Mouse (Mus musculus) activated CD4-positive, CD25-positive, alpha-beta regulatory T cell, adult 4 months (primary cell): Measurements from ENCODE around the gene Olfr734. TPM values are rescaled to one million over a fixed set of nuclear protein-coding genes. Genes with fewer than 3 reads are reported as not detected.

ENCODE experiments used
- ATAC-seq: one replicate; pipeline ENCODE4 v1.8.0; 2017
- polyA plus RNA-seq, 2 experiments: library from polyadenylated mRNA; unstranded; fragments of 100-300 nt; shearing (Covaris generic); gene quantifications; one replicate each; pipeline ENCODE4 v1.2.1; 2017

The Olfr734 gene
- polyA plus RNA-seq = not detected

DNA sequence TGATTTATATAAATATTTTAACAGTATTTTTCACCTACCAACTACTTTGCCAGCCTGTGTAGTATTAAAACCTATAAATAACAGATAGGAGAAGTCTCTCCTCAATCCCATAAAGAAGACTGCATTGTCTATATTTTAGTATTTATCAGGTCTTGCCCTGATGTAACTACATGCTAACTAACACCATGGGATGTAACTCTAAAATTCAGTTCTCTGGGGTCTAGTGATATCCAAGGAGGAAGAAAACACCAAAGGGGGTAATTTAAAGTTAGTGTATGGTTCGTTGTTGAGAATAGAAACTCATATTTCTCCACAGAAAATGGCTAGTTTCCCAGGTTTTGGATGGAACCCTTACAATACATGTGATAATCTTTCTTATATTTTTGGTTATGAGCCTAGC lies at the start of gene Olfr734:
Gene Olfr734 (minus strand): TSS at position 101 of the 400 bp plus-strand sequence.
- ATAC-seq = no peak

DNA sequence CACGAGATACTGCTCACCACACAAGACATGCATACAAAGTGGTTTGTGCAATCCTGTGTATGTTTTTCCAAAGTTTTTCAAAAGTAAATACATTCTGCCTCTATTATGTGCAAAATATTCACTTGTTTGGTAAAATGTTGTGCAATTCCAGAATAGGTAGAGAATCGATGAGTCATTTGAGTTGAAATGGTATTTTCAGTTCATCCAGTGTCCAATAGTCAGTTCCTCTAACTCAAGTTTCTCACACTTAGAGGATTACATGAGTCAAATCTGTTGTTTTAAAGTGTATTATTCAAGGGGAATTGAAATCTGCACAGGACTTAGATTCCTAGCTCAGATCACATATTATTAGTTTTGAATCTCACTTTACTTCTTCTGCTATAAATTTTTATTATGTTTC lies 37.0 kb upstream of the Olfr734 start:
- ATAC-seq = no peak

DNA sequence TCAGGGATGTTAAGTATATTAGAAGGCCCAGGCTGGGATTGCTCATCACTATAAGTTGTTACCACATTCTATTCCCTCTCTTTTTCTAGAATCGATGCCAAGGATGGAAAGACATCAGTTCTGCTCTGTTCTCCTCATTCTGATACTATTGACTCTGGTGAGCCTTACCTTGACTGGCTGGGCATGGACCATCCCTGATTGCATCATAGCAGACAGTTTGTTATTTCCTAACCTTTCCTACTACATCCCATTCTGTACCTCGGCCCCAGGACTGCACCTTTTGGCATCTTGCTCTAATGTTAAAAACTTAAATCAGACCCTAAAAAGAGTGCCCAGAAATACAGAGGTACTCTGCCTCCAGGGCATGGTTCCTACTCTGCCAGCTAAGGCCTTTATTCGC lies 33.9 kb upstream of the Olfr734 start:
- ATAC-seq = no peak

DNA sequence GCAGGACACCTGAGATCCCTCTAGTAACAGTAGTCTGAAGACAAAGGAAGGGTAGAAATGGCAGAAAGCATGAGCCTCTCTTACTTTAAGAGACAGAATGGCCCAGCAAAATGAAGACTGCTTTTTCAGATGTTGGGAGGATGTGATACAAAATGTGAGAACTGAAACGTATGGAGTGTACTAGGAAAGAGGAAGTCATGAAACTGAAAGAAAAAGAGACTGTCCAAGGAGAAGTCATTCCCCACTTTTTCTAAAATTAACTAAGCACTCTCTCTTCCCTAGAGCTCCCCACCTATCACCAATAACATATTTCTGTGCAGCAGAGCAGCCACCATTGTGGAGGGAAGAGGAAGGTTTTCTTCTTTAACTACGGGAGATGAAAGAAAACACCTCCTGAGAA lies 31.0 kb upstream of the Olfr734 start, which contains the start of gene Tlr11:
Gene Tlr11 (plus strand): TSS at position 322 of the 400 bp plus-strand sequence.
- no peak for ATAC-seq

DNA sequence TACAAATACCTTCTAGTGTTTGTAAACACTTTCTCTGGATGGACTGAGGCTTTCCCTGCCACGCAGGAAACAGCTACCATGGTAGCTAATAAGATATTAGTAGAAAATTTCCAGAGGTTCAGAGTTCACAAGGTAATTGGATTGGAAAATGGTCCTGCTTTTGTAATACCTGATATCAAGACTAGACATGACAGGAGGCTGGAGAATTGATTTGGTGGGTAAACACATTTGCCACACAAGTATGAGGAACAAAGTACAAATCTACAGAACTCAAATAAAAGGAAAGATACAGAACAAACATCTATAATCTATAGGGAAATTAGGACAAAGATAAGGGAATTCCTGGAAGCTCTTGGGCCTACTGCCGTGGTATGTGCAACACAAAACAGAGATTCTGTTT lies 30.2 kb upstream of the Olfr734 start:
- no peak for ATAC-seq

DNA sequence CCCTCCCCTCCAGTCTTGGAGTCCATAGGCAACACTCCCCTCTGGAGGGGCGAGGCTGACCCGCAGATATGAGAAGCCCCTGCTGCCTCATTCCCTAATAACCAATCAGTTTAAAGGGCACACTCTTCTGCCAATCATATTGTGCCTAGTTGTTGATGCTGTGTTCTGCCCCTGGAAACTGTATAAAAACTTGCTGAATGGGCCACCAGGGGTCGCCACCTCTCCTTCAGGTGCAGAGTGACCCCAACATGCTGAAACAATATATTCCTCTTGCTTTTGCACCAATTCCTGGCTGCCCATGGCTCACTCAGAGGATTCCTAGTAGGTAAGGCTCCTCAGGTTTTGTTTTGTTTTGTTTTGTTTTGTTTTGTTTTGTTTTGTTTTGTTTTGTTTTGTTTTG lies 25.9 kb upstream of the Olfr734 start:
- no peak for ATAC-seq

DNA sequence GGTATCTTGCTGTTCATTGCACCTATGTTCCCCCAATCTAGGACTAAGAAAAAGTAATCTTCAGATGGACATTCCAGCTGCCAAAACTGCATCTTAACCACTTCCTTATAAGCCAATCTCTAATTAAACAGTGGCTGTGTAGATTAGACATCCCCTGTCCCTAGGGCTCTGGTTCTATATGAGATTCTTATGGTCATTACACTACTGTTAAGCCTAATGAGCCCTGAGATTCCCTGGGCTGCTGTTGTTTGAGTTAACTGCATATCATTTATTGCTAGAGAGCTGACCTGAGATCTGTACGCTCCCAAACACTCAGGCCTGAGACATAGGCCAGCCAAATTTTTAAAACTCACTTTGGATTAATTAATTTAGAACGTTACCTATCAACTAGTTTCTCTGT lies 22.2 kb upstream of the Olfr734 start, which contains the start of gene Olfr735:
Gene Olfr735 (minus strand): TSS at position 77 of the 400 bp plus-strand sequence.
- ATAC-seq = no peak

DNA sequence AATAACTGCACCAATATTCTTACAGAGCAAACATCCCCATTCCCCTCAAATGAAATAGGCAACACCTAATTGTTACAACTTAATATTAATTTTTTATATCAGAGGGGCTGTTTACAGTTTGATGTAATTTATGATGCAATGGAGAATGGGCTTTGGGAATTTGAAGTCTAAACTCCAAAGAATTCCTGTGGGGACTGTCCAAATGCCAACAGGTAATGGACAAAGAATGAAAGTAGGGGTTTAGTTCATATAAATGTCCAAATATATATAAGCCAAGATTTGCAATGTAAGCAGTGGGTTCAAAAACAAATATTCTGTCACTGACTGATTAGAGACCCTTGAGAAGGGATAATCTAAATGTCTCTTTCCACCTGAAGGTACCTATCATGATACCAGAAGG lies 25.1 kb downstream of the Olfr734 start, which contains the start of gene Olfr733:
Gene Olfr733 (minus strand): TSS at position 101 of the 400 bp plus-strand sequence.
- no peak for ATAC-seq

DNA sequence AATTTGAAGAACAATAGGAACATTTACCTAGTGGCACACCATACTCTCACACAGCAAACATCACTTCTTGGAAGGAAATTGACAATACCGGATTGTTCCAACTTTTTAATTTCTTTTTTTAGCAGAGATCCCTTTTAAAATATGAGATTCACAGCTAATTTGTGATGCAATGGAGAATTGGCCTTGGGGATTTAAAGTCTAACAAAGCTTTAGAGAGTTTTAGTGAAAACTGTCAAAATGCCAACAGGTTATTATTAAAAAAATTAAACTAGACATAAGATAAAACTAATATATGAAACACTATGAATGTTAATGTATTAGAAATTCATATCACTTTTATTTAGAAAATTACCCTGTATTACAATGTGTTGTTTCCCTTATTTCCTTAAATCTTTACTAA lies 42.5 kb downstream of the Olfr734 start, which contains the start of gene Olfr732:
Gene Olfr732 (minus strand): TSS at position 101 of the 400 bp plus-strand sequence.
- no peak for ATAC-seq

Other genes with a start within 250 kb of the Olfr734 start
- gene Olfr726, start 235.8 kb downstream of the Olfr734 start, polyA plus RNA-seq = not detected
- gene Olfr727, start 203.6 kb downstream of the Olfr734 start, polyA plus RNA-seq = under 1 TPM in 1 of 2 experiments, not detected in 1; 0.21 TPM
- gene Olfr728, start 184.1 kb downstream of the Olfr734 start, polyA plus RNA-seq = not detected
- gene Olfr729, start 173.9 kb downstream of the Olfr734 start, polyA plus RNA-seq = not detected
- not detected for gene Olfr730, start 138.6 kb downstream of the Olfr734 start, polyA plus RNA-seq
- gene Olfr731, start 84.9 kb downstream of the Olfr734 start, polyA plus RNA-seq = not detected
- under 1 TPM in 1 of 2 experiments, not detected in 1; 0.17 TPM for gene Olfr732, start 42.6 kb downstream of the Olfr734 start, polyA plus RNA-seq
- gene Olfr733, start 25.2 kb downstream of the Olfr734 start, polyA plus RNA-seq = under 1 TPM in 1 of 2 experiments, not detected in 1; 0.28 TPM
- gene Olfr735, start 22.1 kb upstream of the Olfr734 start, polyA plus RNA-seq = not detected
- not detected for gene Tlr11, start 31.2 kb upstream of the Olfr734 start, polyA plus RNA-seq
- gene Olfr736, start 54.4 kb upstream of the Olfr734 start, polyA plus RNA-seq = not detected
- not detected for gene Olfr738, start 80.8 kb upstream of the Olfr734 start, polyA plus RNA-seq
- not detected for gene Olfr739, start 91.9 kb upstream of the Olfr734 start, polyA plus RNA-seq
- not detected for gene Olfr740, start 118.8 kb upstream of the Olfr734 start, polyA plus RNA-seq
- gene Olfr741, start 146.0 kb upstream of the Olfr734 start, polyA plus RNA-seq = not detected
- under 1 TPM in 1 of 2 experiments, not detected in 1; 0.25 TPM for gene Olfr742, start 176.8 kb upstream of the Olfr734 start, polyA plus RNA-seq
- not detected for gene Olfr743, start 195.1 kb upstream of the Olfr734 start, polyA plus RNA-seq